9 mouse cellular contexts compared by ENCODE assay signal in the genomic region with DNA sequence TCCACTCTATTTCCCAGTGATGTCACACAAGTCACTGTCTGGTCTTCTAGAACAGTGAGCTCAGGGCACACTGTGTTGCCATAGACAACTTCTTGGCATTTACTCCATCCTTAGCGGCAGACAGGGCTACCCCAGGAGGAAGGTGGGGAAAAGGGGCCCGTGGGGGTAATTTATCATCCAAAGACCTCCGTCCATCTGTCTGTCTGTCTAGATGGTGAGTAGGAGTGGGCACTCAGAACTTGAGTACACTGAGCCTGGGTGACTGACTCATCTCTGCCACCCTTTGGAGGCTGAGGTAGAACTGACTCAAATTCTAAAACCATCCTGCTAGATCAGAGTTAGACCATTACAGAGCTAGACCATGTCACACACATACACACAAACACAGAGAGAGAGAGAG. TPM values are rescaled to one million over a fixed set of nuclear protein-coding genes. Genes with fewer than 3 reads are reported as not detected.
A peak's percentile ranks its signal among the peaks of the same experiment; 100 is the strongest.
DNase-seq lines count a peak whose midpoint lies in the region; ATAC-seq and TF ChIP-seq lines count a peak whose summit lies in the region.
"Had no signal": no experiment of that assay in that cellular context is flagged by ENCODE, and none has a peak within 500 bp of the region (broad histone marks: within the 10 kb centered on the region; RNA-seq: fewer than 3 reads in every experiment).

Gene Stard10 (plus strand): TSS at position 73 of the 400 bp plus-strand sequence.

- H3K4me2 ChIP-seq in kidney, embryonic 16.5 days (replicated peaks; ENCODE audit: low read depth, low read length): no peak within 1 kb of the TSS
- H3K4me2 ChIP-seq in stomach, postnatal 0 days (replicated peaks; ENCODE audit: low read depth): no peak within 1 kb of the TSS
- H3K4me2 ChIP-seq: neural tube, embryonic 13.5 days had no signal

- no peak within 1 kb of the TSS for H3K9ac ChIP-seq in kidney, embryonic 16.5 days (replicated peaks; ENCODE audit: low read length)
- no peak within 1 kb of the TSS for H3K9ac ChIP-seq in stomach, postnatal 0 days (ENCODE audit: low read length)
- H3K9ac ChIP-seq: neural tube, embryonic 13.5 days had no signal

- TF ChIP-seq EP300 in stomach, postnatal 0 days (optimal IDR thresholded peaks at IDR 0.05): no peak

- H3K36me3 ChIP-seq in kidney, embryonic 16.5 days (ENCODE audit: insufficient read depth, low read length): no peaks in the 10 kb centered on the region
- H3K36me3 ChIP-seq in stomach, postnatal 0 days (ENCODE audit: control insufficient read depth, insufficient read depth, low read length): no peaks in the 10 kb centered on the region
- H3K36me3 ChIP-seq: neural tube, embryonic 13.5 days had no signal

- 70% methylated on average over 3 of the region's 3 CpGs for WGBS in kidney, embryonic 16.5 days
- 53% methylated on average over 3 of the region's 3 CpGs for WGBS in stomach, postnatal 0 days

- H3K9me3 ChIP-seq in kidney, embryonic 16.5 days (ENCODE audit: low read length): no peaks in the 10 kb centered on the region
- no peaks in the 10 kb centered on the region for H3K9me3 ChIP-seq in stomach, postnatal 0 days (ENCODE audit: control insufficient read depth, low read length)
- H3K9me3 ChIP-seq: neural tube, embryonic 13.5 days had no signal

- H3K4me1 ChIP-seq in kidney, embryonic 16.5 days (ENCODE audit: insufficient read depth, low read length): peaks cover 14% of the 10 kb centered on the region
- H3K4me1 ChIP-seq in stomach, postnatal 0 days (replicated peaks; ENCODE audit: control insufficient read depth, insufficient read depth): 0 out of 2 replicates have a peak, but pooled peaks cover 2% of the 10 kb centered on the region

- no peak within 1 kb of the TSS for H3K4me3 ChIP-seq in kidney, embryonic 16.5 days (ENCODE audit: low read length)
- no peak within 1 kb of the TSS for H3K4me3 ChIP-seq in stomach, postnatal 0 days (ENCODE audit: low read depth, low read length)
- H3K4me3 ChIP-seq: neural tube, embryonic 13.5 days had no signal

- H3K27ac ChIP-seq in kidney, embryonic 16.5 days (ENCODE audit: low read length): no peak within 1 kb of the TSS
- H3K27ac ChIP-seq in stomach, postnatal 0 days (replicated peaks): peak within 1 kb of the TSS; percentile 80
- H3K27ac ChIP-seq: neural tube, embryonic 13.5 days had no signal

- H3K27me3 ChIP-seq in kidney, embryonic 16.5 days (ENCODE audit: insufficient read depth, low read length): no peaks in the 10 kb centered on the region
- H3K27me3 ChIP-seq in stomach, postnatal 0 days (ENCODE audit: control insufficient read depth, insufficient read depth, low read length): no peaks in the 10 kb centered on the region

- DNase-seq in kidney, postnatal 14 days: no peak
- no peak for DNase-seq in adrenal gland, adult 8-10 months
- no peak for DNase-seq in gastrocnemius, postnatal 25 days
- DNase-seq in layer of hippocampus, postnatal 25 days (ENCODE audit: extremely low spot score in 1 of 2, low spot score in 1 of 2): no peak
- no peak for DNase-seq in stomach, postnatal 0 days (ENCODE audit: low spot score)
- no peak for DNase-seq in B cell, adult 2 months
- no peak for DNase-seq in ovary, postnatal 14 days (ENCODE audit: low spot score)

- no peak for TF ChIP-seq CTCF in stomach, postnatal 0 days (IDR thresholded peaks at IDR 0.05; ENCODE audit: low read depth)

- ATAC-seq in kidney, embryonic 16.5 days (ENCODE audit: low FRiP score, low TSS enrichment): no peak
- ATAC-seq in stomach, postnatal 0 days (ENCODE audit: low FRiP score, low TSS enrichment): no peak

RNA-seq across cellular contexts. Expression of gene Stard10, which starts in this region (rescaled TPM):
- polyA plus RNA-seq in kidney, embryonic 16.5 days (2015; fragmentation: Nextera tagmentation; extraction: Ambion mirVana): 57.7 and 66.8 TPM in 2 replicates
- 100 to 1,000 TPM in 2 of 4 experiments, 10 to 100 TPM in 2; 39.3 to 195 (median 109) TPM for total RNA-seq in adrenal gland, adult 8-10 months (2022)
- 10 to 100 TPM; 36.9 to 42.3 TPM for total RNA-seq in gastrocnemius, postnatal 25 days (2021)
- 10 to 100 TPM; 22.4 to 23.0 TPM for total RNA-seq in layer of hippocampus, postnatal 25 days (2021)
- polyA plus RNA-seq in stomach, postnatal 0 days (2015; fragmentation: Nextera tagmentation; extraction: Ambion mirVana): 132 and 144 TPM in 2 replicates
